Mouse (Mus musculus) hindbrain, embryonic 12.5 days (tissue): ENCODE results near the gene Sdcbp2. TPM values are rescaled to one million over a fixed set of nuclear protein-coding genes. Genes with fewer than 3 reads are reported as not detected.

ENCODE experiments used
- ATAC-seq: fragments of 200-750 bp; cut with Nextera tagmentation; 2 replicates; pipeline ENCODE4 v1.8.0; 2017; ENCODE audit warnings: moderate TSS enrichment; ENCODE audit not compliant: low FRiP score
- H3K27ac ChIP-seq: fragments of 300-500 bp; sonication (generic); 2 replicates; pipeline ENCODE4 v1.5.1; 2016; ENCODE audit warnings: mild to moderate bottlenecking
- H3K27me3 ChIP-seq: fragments of 300-500 bp; sonication (generic); 2 replicates; pipeline ENCODE4 v1.6.1; 2016; ENCODE audit warnings: mild to moderate bottlenecking
- H3K36me3 ChIP-seq: fragments of 300-500 bp; sonication (generic); 2 replicates; pipeline ENCODE4 v1.6.1; 2016; ENCODE audit warnings: mild to moderate bottlenecking
- H3K4me1 ChIP-seq: fragments of 300-500 bp; sonication (generic); 2 replicates; pipeline ENCODE4 v1.6.1; 2016
- H3K4me2 ChIP-seq: fragments of 300-500 bp; sonication (generic); replicated peaks from 2 replicates; pipeline ENCODE4 v1.6.1; 2016; ENCODE audit warnings: mild to moderate bottlenecking
- H3K4me3 ChIP-seq: fragments of 300-500 bp; sonication (generic); 2 replicates; pipeline ENCODE4 v1.5.1; 2016; ENCODE audit warnings: mild to moderate bottlenecking
- H3K9ac ChIP-seq: fragments of 300-500 bp; sonication (generic); 2 replicates; pipeline ENCODE4 v1.6.1; 2016; ENCODE audit warnings: mild to moderate bottlenecking, moderate library complexity
- H3K9me3 ChIP-seq: fragments of 300-500 bp; sonication (generic); replicated peaks from 2 replicates; pipeline ENCODE4 v1.6.1; 2016; ENCODE audit warnings: mild to moderate bottlenecking
- WGBS: fragments of 180-500 bp; shearing (Covaris S2); methylation state at CpG from one replicate; pipeline ENCODE4 v1.1.7; 2016; 5-methylcytosine and 5-hydroxymethylcytosine counted together
- polyA plus RNA-seq: library from polyadenylated mRNA; unstranded; fragments of >200 nt; fragmentation: Nextera tagmentation; extraction: Ambion mirVana; gene quantifications from 2 replicates; pipeline ENCODE4 v1.2.1, GENCODE M21; 2016

The Sdcbp2 gene
- polyA plus RNA-seq, result 0.22 and 0.50 TPM in 2 replicates

- H3K4me1 ChIP-seq, result peaks cover 10% of the 10 kb centered on the region
- ATAC-seq, result no peak
- 73% methylated on average over 17 of the region's 17 CpGs for WGBS
Observed at GRCm38 (mm10) chr2:151571873-151572700, at the start of gene Sdcbp2. Sdcbp2 (plus strand) TSS chr2:151572622.

DNA sequence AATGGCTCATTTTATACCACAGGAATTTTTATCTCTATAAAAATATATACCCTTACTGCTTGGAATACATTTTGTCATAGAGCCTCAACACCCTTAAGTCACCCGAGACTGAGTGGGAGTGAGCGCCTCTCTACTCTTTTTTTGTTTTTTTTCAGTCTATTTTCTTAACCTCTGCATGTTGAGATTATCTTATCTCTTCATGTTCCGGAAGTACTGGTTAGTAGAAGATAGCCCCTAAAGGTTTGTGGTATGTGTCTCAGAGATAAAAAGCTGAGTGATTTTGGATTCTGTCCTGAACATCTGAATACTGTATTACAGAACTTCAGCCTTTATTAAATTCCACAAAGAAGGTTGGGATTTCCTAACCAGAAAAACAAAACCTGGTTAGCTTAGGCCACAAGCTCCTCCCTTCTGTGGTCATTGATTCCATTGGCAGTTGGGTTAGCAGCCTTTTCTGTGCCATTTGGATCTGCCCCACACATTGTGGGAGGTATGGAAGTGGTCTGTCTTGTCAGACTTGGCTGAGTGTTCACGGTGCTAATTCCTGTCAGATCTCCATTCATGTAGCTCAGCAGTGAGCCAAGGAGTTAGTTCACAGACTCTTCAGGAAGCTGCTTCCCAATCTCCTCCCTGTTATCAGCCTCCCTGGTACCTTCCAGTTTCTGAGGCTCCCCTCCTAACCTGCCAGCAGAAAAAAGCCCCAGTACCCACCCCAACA is 47.9 kb upstream of the Sdcbp2 start:
- Histone ChIP-seq H3K4me1 (no peaks in the 10 kb centered on the region), H3K9ac (no peak overlapping the region), H3K9me3 (no peaks in the 10 kb centered on the region), H3K4me3 (no peak overlapping the region), H3K36me3 (peaks cover 21% of the 10 kb centered on the region), H3K27me3 (no peaks in the 10 kb centered on the region), H3K27ac (no peak overlapping the region), H3K4me2 (no peak overlapping the region)
- 75% methylated on average over 4 of the region's 4 CpGs for WGBS
- no peak for ATAC-seq

More at GRCm38 (mm10) chr2:151571873-151572700, at the start of gene Sdcbp2:
- Histone ChIP-seq H3K27me3 (no peaks in the 10 kb centered on the region), H3K27ac (no peak within 1 kb of the TSS), H3K36me3 (no peaks in the 10 kb centered on the region), H3K4me3 (no peak within 1 kb of the TSS), H3K9ac (no peak within 1 kb of the TSS), H3K9me3 (no peaks in the 10 kb centered on the region), H3K4me2 (no peak within 1 kb of the TSS)

DNA sequence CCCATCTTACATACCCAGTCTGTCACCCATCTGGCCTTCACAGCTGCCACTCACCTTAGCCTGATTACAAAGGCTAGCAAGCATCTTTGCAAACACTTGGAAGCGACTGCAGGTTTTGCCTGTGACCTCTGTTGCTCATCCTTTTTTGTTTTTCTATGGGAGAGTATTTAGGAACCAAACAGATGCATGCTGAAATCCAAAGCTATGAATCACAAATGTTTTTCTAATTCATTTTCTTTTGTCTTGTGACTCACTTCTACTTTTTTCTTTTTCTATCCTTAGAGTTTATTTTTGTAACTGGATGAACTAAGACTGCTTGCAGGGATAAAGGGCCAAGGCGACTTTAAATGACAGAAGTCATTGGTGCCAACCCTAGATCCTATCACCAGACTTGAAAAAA is 46.9 kb upstream of the Sdcbp2 start:
- no peak overlapping the region for H3K9ac ChIP-seq
- H3K27me3 ChIP-seq, result no peaks in the 10 kb centered on the region
- H3K36me3 ChIP-seq, result peaks cover 13% of the 10 kb centered on the region
- no peak overlapping the region for H3K4me2 ChIP-seq
- no peak overlapping the region for H3K27ac ChIP-seq
- 82% methylated on average over 2 of the region's 2 CpGs for WGBS
- H3K4me1 ChIP-seq, result no peaks in the 10 kb centered on the region
- no peak overlapping the region for H3K4me3 ChIP-seq
- no peak for ATAC-seq
- no peaks in the 10 kb centered on the region for H3K9me3 ChIP-seq

DNA sequence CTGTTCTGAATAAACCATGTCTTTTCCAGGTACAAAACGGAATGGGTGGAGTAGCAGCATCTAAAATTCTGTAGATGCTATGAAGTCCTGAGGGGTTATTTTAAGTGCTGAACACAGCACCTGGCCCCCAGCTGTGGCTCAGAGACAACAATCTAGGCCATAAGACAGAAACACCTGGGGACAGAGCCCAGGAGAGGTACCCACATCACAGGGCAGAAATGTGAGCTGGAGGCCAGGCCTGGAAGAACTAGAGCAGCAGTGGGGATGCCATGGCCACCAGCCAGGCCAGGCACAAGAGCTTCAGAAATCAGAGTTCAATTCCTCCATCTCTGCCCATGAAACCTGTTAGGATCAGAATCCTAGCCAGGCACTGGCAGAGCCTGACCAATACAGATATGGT is 44.4 kb upstream of the Sdcbp2 start:
- Histone ChIP-seq H3K4me1 (no peaks in the 10 kb centered on the region), H3K9ac (no peak overlapping the region), H3K9me3 (no peaks in the 10 kb centered on the region), H3K36me3 (no peaks in the 10 kb centered on the region), H3K27me3 (no peaks in the 10 kb centered on the region), H3K4me2 (no peak overlapping the region), H3K4me3 (no peak overlapping the region), H3K27ac (no peak overlapping the region)
- WGBS, result 81% methylated on average over 1 of the region's 1 CpGs
- no peak for ATAC-seq

- Histone ChIP-seq H3K9ac (no peak overlapping the region), H3K27ac (no peak overlapping the region), H3K4me1 (no peaks in the 10 kb centered on the region), H3K4me3 (no peak overlapping the region), H3K4me2 (no peak overlapping the region), H3K36me3 (no peaks in the 10 kb centered on the region), H3K9me3 (no peaks in the 10 kb centered on the region), H3K27me3 (no peaks in the 10 kb centered on the region)
- ATAC-seq, result no peak
Observed at GRCm38 (mm10) chr2:151529169-151529568, 43.3 kb upstream of the Sdcbp2 start.

- Histone ChIP-seq H3K9me3 (no peaks in the 10 kb centered on the region), H3K4me2 (no peak overlapping the region), H3K27ac (no peak overlapping the region), H3K4me1 (0 out of 2 replicates have a peak, but pooled peaks cover under 1% of the 10 kb centered on the region), H3K36me3 (no peaks in the 10 kb centered on the region), H3K4me3 (no peak overlapping the region), H3K27me3 (no peaks in the 10 kb centered on the region), H3K9ac (no peak overlapping the region)
- no peak for ATAC-seq
- 71% methylated on average over 8 of the region's 8 CpGs for WGBS
Observed at GRCm38 (mm10) chr2:151530378-151531230, 41.8 kb upstream of the Sdcbp2 start.

GRCm38 (mm10) chr2:151533632-151534031 is 38.8 kb upstream of the Sdcbp2 start:
- WGBS, result 87% methylated on average over 6 of the region's 6 CpGs
- no peak overlapping the region for H3K4me3 ChIP-seq

DNA sequence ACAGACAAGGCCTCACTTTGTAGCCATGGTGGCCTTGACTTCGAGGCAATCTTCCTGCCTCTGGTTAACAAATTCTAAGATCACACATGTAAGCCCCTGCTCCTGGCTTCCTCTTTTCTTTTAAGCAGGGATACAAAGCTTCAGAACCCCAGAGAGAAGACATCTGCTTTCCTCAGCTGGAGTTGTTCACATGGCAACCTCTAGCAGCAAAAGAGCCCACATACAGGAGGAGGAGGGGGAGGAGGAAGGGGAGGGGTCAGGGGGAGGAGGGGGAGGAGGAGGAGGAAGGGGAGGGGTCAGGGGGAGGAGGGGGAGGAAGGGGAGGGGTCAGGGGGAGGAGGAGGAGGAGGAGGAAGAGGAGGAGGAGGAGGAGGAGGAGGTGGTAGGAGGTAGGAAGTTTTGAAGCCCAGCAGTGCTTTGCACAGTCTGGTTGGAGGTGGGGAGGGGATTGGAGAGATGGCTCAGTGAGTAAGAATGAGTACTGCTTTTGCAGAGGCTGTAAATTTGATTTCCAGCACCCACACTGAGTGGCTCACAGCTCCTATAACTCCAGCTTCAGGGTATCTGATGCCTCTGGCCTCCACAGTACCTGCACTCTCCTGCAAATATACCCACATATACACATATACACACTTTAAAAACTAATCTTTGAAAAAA is 36.3 kb upstream of the Sdcbp2 start:
- Histone ChIP-seq H3K4me3 (no peak overlapping the region), H3K27me3 (no peaks in the 10 kb centered on the region), H3K27ac (no peak overlapping the region), H3K4me2 (no peak overlapping the region), H3K4me1 (0 out of 2 replicates have a peak, but pooled peaks cover 5% of the 10 kb centered on the region), H3K9me3 (no peaks in the 10 kb centered on the region), H3K9ac (no peak overlapping the region), H3K36me3 (no peaks in the 10 kb centered on the region)
- ATAC-seq, result peak; percentile 52; the same call in 1 of the 2 replicates
- WGBS, result 33% methylated on average over 1 of the region's 1 CpGs

More at GRCm38 (mm10) chr2:151533632-151534031, 38.8 kb upstream of the Sdcbp2 start:
- no peak overlapping the region for H3K27ac ChIP-seq
- H3K4me1 ChIP-seq, result 0 out of 2 replicates have a peak, but pooled peaks cover 5% of the 10 kb centered on the region
- H3K4me2 ChIP-seq, result no peak overlapping the region
- H3K27me3 ChIP-seq, result no peaks in the 10 kb centered on the region
- H3K9me3 ChIP-seq, result no peaks in the 10 kb centered on the region
- ATAC-seq, result no peak
- H3K36me3 ChIP-seq, result no peaks in the 10 kb centered on the region
- no peak overlapping the region for H3K9ac ChIP-seq

- H3K4me2 ChIP-seq, result no peak overlapping the region
- 72% methylated on average over 5 of the region's 5 CpGs for WGBS
- H3K9me3 ChIP-seq, result no peaks in the 10 kb centered on the region
- H3K27ac ChIP-seq, result no peak overlapping the region
- H3K36me3 ChIP-seq, result no peaks in the 10 kb centered on the region
- H3K27me3 ChIP-seq, result no peaks in the 10 kb centered on the region
- ATAC-seq, result no peak
- peaks cover 8% of the 10 kb centered on the region for H3K4me1 ChIP-seq
- H3K9ac ChIP-seq, result no peak overlapping the region
- no peak overlapping the region for H3K4me3 ChIP-seq
Observed at GRCm38 (mm10) chr2:151536618-151536974, 35.8 kb upstream of the Sdcbp2 start.

DNA sequence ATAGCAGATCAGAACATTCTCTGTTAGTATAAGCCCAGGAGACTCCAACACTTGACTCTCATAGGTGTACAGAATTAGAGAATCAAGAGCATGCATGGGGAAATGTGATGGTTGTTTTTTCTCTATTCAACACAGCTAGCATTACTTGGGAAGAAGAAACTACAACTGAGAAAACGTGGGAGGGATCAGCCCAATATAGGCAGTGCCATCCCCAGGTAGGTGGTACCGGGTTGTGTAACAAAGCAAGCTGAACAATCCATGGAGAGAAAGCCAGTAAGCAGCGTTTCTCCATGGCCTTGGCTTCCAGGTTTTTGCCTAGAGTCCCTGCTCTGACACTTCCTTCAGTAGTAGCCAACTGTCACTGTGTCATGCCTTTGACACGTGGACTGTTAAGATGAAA is 33.8 kb upstream of the Sdcbp2 start:
- ATAC-seq, result no peak
- peaks cover 14% of the 10 kb centered on the region for H3K4me1 ChIP-seq
- H3K9ac ChIP-seq, result no peak overlapping the region
- no peak overlapping the region for H3K4me3 ChIP-seq
- WGBS, result 62% methylated on average over 4 of the region's 4 CpGs
- H3K27me3 ChIP-seq, result no peaks in the 10 kb centered on the region
- H3K27ac ChIP-seq, result no peak overlapping the region
- H3K9me3 ChIP-seq, result no peaks in the 10 kb centered on the region
- no peaks in the 10 kb centered on the region for H3K36me3 ChIP-seq
- H3K4me2 ChIP-seq, result no peak overlapping the region

DNA sequence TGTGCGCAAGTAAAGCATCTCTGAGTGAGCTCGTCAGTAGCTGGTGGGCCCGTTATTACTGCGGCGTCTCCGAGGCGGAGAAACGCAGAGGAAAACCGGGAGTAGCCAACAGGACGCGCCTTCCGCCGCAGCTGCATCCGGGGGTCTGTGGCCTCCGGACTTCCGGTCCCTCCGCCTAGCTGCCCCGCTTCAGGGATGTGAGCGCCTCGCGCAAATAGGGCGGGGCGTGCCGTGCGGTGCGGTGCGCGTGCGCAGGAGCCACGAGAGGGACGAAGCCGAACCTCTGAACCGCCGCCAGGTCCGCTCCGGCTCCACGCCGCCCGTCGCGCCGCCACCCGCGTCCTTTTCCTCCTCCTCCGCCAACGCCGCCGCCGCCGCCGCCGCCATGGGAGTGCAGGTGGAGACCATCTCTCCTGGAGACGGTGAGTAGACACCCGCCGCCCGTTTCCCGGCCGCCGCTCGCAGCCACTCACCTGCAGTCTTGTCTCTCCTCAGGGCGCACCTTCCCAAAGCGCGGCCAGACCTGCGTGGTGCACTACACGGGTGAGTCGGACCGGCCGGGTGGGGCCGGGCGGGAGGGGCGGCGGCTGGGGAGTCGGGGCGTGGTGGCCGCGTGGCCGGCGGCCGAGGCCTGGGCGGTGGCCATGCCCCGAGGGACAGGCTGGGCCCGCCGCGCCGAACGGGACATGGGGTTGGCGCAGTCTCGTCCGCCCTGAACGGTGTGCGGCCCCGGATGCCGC is 29.9 kb upstream of the Sdcbp2 start, which contains the start of gene Fkbp1a:
Fkbp1a (plus strand) TSS at position 161 of the 740 bp plus-strand sequence.
- Histone ChIP-seq H3K4me2 (peak within 1 kb of the TSS; percentile 80), H3K36me3 (peaks cover 25% of the 10 kb centered on the region), H3K27me3 (no peaks in the 10 kb centered on the region), H3K4me3 (peak within 1 kb of the TSS; percentile 78), H3K9me3 (no peaks in the 10 kb centered on the region), H3K9ac (peak within 1 kb of the TSS; percentile 90), H3K27ac (peak within 1 kb of the TSS; percentile 90), H3K4me1 (peaks cover 30% of the 10 kb centered on the region)
- WGBS, result under 1% methylated on average over 68 of the region's 93 CpGs
- ATAC-seq, result peak; percentile 96
